8 mouse cellular contexts compared by ENCODE assay signal in genomic region chr19:25673224-25674055, GRCm38 (mm10). TPM values are rescaled to one million over a fixed set of nuclear protein-coding genes. Genes with fewer than 3 reads are reported as not detected.
DNase-seq lines count a peak whose midpoint lies in the region; ATAC-seq and TF ChIP-seq lines count a peak whose summit lies in the region.

No protein-coding gene starts in this region.

- H3K4me1 ChIP-seq in forebrain, embryonic 13.5 days, result peaks cover 24% of the 10 kb centered on the region
- peaks cover 21% of the 10 kb centered on the region for H3K4me1 ChIP-seq in hindbrain, embryonic 15.5 days (replicated peaks)
- H3K4me1 ChIP-seq in liver, embryonic 12.5 days, result peaks cover 3% of the 10 kb centered on the region; the same call in 1 of the 2 replicates
- peaks cover 14% of the 10 kb centered on the region; the same call in 1 of the 2 replicates for H3K4me1 ChIP-seq in small intestine, adult 2 months (ENCODE audit: control insufficient read depth, insufficient read depth, insufficient read length, low read length)

- WGBS in forebrain, embryonic 13.5 days, result 1% methylated on average over 57 of the region's 66 CpGs
- under 1% methylated on average over 66 of the region's 66 CpGs for WGBS in hindbrain, embryonic 15.5 days
- WGBS in liver, embryonic 12.5 days (ENCODE audit: insufficient replicate concordance), result 1% methylated on average over 55 of the region's 66 CpGs
- WGBS in small intestine, adult 2 months, result 3% methylated on average over 66 of the region's 66 CpGs

- H3K27me3 ChIP-seq in forebrain, embryonic 13.5 days, result peaks cover 97% of the 10 kb centered on the region
- peaks cover 87% of the 10 kb centered on the region for H3K27me3 ChIP-seq in hindbrain, embryonic 15.5 days
- peaks cover 97% of the 10 kb centered on the region for H3K27me3 ChIP-seq in liver, embryonic 12.5 days (replicated peaks)
- peaks cover 71% of the 10 kb centered on the region for H3K27me3 ChIP-seq in small intestine, adult 2 months (ENCODE audit: control insufficient read depth, insufficient read depth, low read length)

- DNase-seq in kidney, adult 18-20 months, result peak; percentile 40
- DNase-seq in kidney, adult 11 months, result no peak
- DNase-seq in R1 (ENCODE audit: low read depth, low spot score), result peak; percentile 43
- no peak for DNase-seq in cerebellum, adult 8-10 months

- H3K4me3 ChIP-seq in forebrain, embryonic 13.5 days, result peak overlapping the region; percentile 44
- H3K4me3 ChIP-seq in hindbrain, embryonic 15.5 days, result peak overlapping the region; percentile 25
- peak overlapping the region; percentile 46 for H3K4me3 ChIP-seq in liver, embryonic 12.5 days
- peak overlapping the region; percentile 41 for H3K4me3 ChIP-seq in small intestine, adult 2 months (ENCODE audit: low read depth, low read length)

- no peak for TF ChIP-seq CTCF in small intestine, adult 2 months (IDR thresholded peaks at IDR 0.05; ENCODE audit: extremely low read depth, insufficient read length, insufficient replicate concordance, low read depth, low read length)

- peak overlapping the region; percentile 43 for H3K9ac ChIP-seq in forebrain, embryonic 13.5 days
- no peak overlapping the region for H3K9ac ChIP-seq in hindbrain, embryonic 15.5 days
- H3K9ac ChIP-seq in liver, embryonic 12.5 days, result no peak overlapping the region

- TF ChIP-seq POLR2A in small intestine, adult 2 months (IDR thresholded peaks at IDR 0.05; ENCODE audit: low read depth, low read length), result no peak

- H3K9me3 ChIP-seq in forebrain, embryonic 13.5 days (replicated peaks), result no peaks in the 10 kb centered on the region
- no peaks in the 10 kb centered on the region for H3K9me3 ChIP-seq in hindbrain, embryonic 15.5 days
- no peaks in the 10 kb centered on the region for H3K9me3 ChIP-seq in liver, embryonic 12.5 days (replicated peaks)

- no peaks in the 10 kb centered on the region for H3K36me3 ChIP-seq in forebrain, embryonic 13.5 days (ENCODE audit: poor library complexity, severe bottlenecking)
- no peaks in the 10 kb centered on the region for H3K36me3 ChIP-seq in hindbrain, embryonic 15.5 days
- no peaks in the 10 kb centered on the region for H3K36me3 ChIP-seq in liver, embryonic 12.5 days
- H3K36me3 ChIP-seq in small intestine, adult 2 months (ENCODE audit: control insufficient read depth, insufficient read depth, low read length), result no peaks in the 10 kb centered on the region

- ATAC-seq in forebrain, embryonic 13.5 days, result no peak; the same call in 1 of the 2 replicates
- no peak for ATAC-seq in hindbrain, embryonic 15.5 days (ENCODE audit: low FRiP score, low read depth)
- ATAC-seq in liver, embryonic 12.5 days, result no peak

- H3K4me2 ChIP-seq in forebrain, embryonic 13.5 days, result peak overlapping the region; percentile 77
- peak overlapping the region; percentile 58 for H3K4me2 ChIP-seq in hindbrain, embryonic 15.5 days
- peak overlapping the region; percentile 63 for H3K4me2 ChIP-seq in liver, embryonic 12.5 days

- no peak overlapping the region for H3K27ac ChIP-seq in forebrain, embryonic 13.5 days
- no peak overlapping the region for H3K27ac ChIP-seq in hindbrain, embryonic 15.5 days (replicated peaks)
- no peak overlapping the region for H3K27ac ChIP-seq in liver, embryonic 12.5 days
- H3K27ac ChIP-seq in small intestine, adult 2 months (ENCODE audit: insufficient read depth, low read depth, low read length), result no peak overlapping the region

RNA-seq across cellular contexts. Expression of gene Dmrt2, which starts 1.2 kb away (rescaled TPM):
- 0.26 and 0.43 TPM in 2 replicates for polyA plus RNA-seq in forebrain, embryonic 13.5 days (2015; fragmentation: Nextera tagmentation; extraction: Ambion mirVana)
- 0.09 TPM in 1 of 2 replicates, not detected in the other for polyA plus RNA-seq in hindbrain, embryonic 15.5 days (2015; fragmentation: Nextera tagmentation; extraction: Ambion mirVana)
- polyA plus RNA-seq in liver, embryonic 12.5 days (2016; fragmentation: Nextera tagmentation; extraction: Ambion mirVana), result 0.69 and 0.74 TPM in 2 replicates
- 0.22 and 0.25 TPM in 2 replicates for polyA plus RNA-seq in small intestine, adult 2 months (2012; rRNA removed)

Comparison
In these comparisons a context has a peak if more than half of its experiments do, and no peak if none do; other contexts are left out.
1. DNase-seq: peak in kidney, adult 18-20 months (single experiment) and R1 (single experiment); none in kidney, adult 11 months (single experiment) and cerebellum, adult 8-10 months (single experiment).
2. Peak in every context shown above with its lines, with median percentiles within 50 percentile points of each other: H3K4me2 ChIP-seq and H3K4me3 ChIP-seq.